Mouse (Mus musculus): ENCODE results near the gene Cirbp.
A peak's percentile ranks its signal among the peaks of the same experiment; 100 is the strongest.

Gene Cirbp

DNA sequence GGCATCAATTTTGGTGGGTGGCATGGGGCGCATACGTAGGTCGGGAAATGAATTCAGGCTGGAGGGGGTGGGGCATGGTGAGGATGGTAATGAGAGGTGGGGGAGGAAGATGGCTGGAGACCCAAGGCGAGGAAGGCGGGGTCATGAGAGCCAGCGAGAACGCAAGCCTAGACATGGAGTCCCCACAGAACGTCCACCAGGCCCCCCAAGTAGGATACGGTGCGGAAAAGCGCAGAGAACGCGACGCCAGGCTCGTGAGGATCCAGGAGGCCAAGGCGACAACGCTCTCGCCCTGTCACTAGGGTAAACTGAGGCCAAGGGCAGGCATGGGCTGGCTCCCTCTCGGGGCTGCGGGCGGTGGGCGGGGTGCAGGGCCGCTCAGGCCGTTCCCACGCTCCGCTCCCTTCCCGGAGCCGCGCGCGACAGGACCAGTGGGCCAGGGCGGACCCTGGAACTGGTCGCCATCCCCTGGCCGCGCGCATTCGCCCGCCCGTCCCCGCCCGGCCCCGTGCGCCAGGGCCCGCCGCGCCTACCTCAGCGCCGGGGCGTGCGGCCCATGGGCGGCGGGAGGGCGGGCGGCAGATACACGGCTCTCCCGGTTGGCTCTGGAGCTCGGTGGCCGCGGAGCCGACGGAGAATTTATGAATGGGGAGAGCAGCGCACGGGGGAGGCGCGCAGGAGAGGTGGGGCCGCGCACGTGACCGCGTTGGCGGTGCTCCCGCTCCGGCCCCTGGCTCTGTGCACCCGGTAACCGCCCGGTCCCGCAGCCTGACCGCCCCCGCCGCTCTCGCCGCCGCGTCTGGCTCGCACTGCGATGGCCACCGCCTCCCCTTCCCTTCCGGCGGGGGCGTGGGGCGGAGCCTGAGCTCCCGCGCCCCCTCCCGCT is 27.0 kb upstream of the Cirbp start, which contains the start of gene Atp5d:
Gene Atp5d (plus strand): TSS at position 80 of the 886 bp plus-strand sequence.
- DNase-seq, result peak; percentile 82 to 86

DNA sequence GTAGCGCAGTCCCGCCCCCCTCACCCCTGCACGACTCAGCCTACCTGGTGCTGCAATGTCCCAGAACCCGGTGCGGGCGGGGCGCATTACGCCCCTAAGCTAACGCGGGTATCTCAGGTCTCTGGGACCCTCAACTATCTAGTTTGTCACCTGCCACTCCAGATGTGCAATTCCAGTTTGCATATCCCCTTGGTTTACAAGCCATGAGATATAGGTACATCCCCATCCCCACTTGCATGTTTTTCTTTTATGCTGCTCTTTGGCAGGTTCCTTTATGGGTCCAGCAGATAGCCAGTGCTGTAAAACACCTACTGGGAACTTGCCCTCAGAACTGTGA is 26.4 kb upstream of the Cirbp start:
- DNase-seq, result peak in 1 of 2 experiments; percentile 18

GRCm38 (mm10) chr10:80139975-80140665 is 25.7 kb upstream of the Cirbp start:
- DNase-seq, result peak in 1 of 2 experiments; percentile 25

DNA sequence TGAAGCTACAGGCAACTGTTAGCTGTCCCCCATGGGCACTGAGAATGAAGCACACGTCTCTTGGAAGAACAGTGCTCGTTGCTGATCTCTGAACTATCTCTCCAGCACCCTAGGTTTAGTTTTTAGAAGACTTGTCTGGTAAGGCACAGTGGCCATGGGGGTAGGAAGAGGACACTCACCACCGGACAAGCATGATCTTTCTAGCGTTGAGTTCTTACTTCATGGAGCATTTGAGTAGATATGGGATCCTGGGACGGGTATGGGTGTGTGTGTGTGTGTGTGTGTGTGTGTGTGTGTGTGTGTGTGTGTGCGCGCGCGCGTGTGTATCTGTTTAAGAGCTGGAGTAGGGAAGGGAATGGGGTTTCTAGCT is 25.1 kb upstream of the Cirbp start, which contains the start of gene Cbarp:
Gene Cbarp (minus strand): TSS at position 170 of the 370 bp plus-strand sequence.
- no peak for DNase-seq

DNA sequence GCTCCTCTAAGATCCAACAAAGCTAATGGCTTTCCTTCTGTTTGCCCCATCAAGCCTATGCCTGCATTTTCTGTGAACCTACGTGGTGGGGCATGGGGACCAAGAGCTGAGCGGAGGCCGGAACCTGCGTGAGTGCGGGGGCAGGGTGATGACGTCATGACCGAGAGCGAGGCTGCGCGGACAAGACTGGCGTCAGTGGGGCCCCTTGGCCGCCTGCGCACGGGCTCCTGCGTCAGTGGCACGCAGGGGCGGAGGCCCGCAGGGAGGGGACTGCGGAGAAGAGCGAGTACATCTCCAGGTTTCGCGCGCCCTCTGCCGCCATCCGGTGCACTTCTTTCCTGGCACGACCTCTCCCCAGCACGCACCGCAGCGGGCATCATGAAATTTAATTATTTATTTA is 24.5 kb upstream of the Cirbp start:
- DNase-seq, result peak; percentile 97 to 98

DNA sequence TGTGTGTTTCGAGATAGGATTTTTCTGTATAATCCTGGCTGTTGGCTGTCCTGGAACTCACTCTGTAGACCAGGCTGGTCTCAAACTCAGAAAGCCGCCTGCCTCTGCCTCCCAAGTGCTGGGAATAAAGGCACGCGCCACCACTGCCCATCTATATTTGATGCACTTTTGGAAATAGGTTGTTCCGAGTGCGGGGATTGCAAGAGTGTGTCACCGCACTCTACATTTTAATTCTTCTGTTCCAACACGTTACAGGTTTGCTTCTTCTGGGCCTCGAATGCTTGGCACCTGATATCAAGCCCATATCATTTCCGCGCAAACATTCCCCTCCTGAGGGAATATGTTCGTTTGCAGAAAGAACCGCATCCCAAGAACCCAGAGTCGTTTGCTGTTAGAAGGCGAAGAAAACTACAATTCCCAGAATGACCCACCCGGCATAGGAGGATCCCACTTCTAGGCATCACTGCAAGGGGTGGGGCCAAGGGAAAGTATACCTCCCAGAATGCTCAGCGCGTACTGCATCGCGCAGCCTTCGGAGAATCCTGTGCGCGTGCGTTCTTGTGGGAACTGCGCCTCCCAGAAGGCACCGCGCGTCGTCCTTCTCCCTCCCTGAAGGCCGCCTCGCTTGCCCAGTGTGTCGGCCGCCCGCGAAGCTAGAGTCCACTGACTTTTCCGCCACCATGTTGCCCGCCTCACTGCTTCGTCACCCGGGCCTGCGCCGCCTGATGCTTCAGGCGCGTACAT is 23.8 kb upstream of the Cirbp start:
- peak; percentile 95 to 96 for DNase-seq

DNA sequence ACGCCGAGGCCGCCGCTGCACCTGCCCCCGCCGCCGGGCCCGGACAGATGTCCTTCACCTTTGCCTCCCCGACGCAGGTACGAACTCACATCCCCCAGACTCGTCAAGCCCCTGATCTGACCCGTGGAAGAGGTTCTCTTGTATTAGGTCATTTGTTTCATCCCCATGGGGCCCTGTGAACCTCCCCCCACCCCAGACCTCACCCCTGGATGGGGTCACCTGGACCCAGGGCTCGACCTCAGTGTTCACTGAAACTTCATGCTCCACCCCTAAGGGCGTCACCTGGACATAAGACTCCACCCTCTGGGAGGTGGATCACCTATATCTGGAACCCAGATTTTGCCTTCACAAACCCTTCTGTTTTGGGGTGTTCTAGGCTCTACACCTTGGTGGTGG is 23.3 kb upstream of the Cirbp start:
- no peak for DNase-seq

DNA sequence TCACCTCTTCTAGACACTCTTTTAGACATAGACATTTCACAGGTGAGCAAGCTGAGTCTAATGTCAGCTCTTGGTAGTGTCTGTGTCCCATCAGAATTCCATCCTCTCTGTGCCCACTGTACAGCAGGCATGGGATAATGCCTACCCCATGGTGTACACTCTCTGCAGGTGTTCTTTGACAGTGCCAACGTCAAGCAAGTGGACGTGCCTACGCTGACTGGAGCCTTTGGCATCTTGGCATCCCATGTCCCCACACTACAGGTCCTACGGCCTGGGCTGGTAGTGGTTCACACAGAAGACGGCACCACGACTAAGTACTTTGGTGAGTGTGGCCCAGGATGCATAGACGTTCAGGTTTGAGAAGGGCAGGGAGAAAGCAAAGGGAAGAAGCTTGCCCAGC is 22.1 kb upstream of the Cirbp start:
- peak in 1 of 2 experiments; percentile 34 for DNase-seq

DNA sequence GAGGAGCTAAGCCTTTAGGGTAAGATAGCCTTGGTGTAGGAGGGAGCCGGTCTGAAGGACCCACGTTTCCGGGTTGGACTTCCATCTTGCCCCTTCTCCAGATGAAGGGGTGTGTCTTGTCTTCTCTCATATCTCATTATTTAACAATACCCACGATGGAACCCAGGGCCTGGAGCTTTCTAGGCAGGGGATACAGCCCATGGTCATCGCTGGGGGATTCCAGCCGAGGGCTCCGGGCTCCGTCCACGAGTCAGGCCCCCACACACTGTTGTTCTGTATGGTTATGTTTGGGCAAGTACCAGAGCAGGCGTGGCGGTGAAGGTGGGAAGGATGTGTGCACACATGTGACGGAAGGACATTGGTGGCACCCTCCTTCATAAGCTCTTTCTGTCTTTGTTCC is 21.6 kb upstream of the Cirbp start:
- peak in 1 of 2 experiments; percentile 16 for DNase-seq

DNA sequence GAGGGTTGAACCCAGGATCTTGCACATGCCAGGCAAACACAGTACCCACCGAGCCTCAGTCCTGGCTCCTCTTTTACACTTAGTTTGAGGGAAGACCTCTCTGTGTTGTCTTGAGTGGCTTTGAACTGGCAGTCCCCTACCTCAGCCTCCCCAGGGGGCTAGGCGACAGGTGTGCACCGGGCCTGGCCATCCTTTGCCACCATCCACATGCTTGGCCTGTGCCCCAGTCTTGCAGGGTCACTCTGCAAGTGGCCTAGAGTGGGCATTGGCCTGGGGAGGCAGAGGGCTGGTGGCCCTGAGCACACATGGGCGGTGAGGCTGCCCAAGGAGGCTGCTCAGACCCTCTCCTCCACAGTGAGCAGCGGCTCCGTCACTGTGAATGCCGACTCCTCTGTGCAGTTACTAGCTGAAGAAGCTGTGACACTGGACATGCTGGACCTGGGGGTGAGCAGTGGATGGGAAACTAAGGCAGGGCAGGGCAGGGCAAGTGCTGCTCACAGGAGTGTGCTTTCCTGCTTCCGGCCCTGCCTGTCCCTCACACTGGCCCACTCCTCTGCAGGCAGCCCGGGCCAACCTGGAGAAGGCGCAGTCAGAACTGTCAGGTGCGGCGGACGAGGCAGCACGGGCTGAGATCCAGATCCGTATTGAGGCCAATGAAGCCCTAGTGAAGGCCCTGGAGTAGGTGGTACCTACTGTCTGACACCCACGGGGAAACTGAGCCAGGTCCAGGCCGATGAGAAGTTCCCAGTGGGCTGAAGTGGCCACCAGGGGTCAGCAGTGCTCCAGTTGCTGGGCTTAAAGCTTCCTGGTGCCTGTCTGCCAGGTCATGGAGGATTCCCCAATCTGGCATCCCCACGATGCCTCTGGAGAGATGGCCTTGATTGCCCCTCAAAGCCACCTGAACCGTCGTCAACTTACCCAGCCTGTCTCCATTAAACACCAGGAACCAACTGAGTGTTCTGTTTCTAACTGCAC is 20.6 kb upstream of the Cirbp start:
- peak; percentile 86 to 92 for DNase-seq

- DNase-seq, result peak; percentile 54 to 69
These were observed 19.9 kb upstream of the Cirbp start for GRCm38 (mm10) chr10:80145896-80146295.

GRCm38 (mm10) chr10:80146568-80147011 is 19.2 kb upstream of the Cirbp start:
- DNase-seq, result peak in 1 of 2 experiments; percentile 33

- peak in 1 of 2 experiments; percentile 36 for DNase-seq
These were observed 18.6 kb upstream of the Cirbp start for GRCm38 (mm10) chr10:80147146-80147718.

- DNase-seq, result peak; percentile 75 to 84
These were observed 17.8 kb upstream of the Cirbp start, which contains the start of gene Midn for GRCm38 (mm10) chr10:80147719-80148601. Gene Midn, plus strand, starts transcription at chr10:80148272.

DNA sequence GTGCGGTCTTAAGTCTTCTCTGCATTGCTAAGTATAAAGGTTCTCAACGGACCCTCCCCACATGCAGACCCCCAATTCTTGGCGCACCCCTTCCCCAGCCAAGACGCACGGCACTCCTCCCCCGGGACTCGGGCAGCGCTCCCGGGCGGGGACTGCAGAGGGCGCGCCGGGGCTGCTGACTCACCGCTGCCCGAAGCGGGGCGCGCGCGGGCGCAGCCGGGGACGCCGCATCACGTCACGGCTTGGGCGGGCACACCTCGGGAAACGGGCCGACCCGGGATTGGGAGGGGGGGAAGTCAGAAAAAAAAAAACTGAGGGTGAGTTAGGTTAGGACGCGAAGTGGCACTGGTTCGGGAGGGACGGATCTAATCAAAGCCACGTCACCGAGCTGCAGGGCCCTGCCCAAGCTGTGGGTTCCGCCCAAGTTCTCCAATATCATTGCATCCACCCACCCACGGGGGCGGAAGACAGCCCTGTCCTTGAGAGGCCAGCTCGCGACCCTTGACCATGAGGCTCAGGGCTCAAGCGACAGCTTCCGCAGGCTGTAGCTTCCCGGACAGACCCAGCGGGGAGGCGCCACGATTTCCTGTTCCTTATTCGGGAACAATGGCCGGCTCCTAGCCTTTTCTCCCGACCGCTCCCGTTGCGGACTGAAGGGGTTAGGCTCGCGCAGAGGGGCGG is 17.0 kb upstream of the Cirbp start:
- DNase-seq, result peak; percentile 95 to 97

DNA sequence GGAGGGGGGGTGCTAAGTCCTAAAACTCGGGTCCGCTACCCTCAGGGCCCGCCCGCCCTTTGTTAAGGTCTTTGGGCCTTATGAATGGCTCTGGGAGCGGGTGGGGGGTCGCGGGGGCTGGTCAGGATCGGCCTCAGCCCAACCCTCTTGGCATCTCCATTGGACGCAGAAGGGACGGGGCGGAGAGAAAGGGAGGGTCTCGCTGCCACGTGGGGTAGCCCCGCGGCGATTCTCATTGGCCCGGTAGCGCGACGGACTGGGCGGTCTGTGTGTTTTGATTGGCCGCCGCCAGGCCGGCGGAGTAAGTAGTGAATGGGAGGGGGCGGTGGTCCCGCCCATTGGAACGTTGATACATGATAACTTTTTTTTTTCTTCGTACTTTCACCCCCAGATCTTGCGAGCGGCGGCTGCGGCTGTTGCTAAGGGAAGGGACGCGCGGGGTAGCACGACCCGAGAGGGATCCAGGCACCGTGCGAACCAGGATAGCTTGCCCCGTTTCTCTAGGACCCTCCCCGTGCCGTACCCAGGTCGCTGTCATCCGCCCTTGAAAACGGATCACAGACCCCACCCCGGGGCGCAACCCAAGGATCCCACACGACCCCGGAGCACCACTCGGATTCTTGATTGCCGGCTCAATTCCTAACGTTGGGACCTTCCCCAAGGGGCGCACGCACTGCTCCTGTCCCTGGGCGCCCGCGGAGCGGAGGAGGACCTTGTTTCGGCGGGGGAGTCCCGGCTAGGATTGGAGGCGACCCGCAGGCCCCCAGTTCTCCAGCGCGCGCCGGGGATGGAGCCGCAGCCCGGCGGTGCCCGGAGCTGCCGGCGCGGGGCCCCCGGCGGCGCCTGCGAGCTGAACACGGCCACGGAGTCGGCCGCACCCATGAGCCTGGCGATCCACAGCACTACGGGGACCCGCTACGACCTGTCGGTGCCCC is 16.2 kb upstream of the Cirbp start:
- DNase-seq, result peak; percentile 98 to 99

GRCm38 (mm10) chr10:80150226-80151210 is 15.3 kb upstream of the Cirbp start:
- peak; percentile 80 to 82 for DNase-seq

Data from cerebellum, postnatal 14 days (tissue).